Comparison of ENCODE assay signal across 24 mouse cellular contexts in the genomic region with DNA sequence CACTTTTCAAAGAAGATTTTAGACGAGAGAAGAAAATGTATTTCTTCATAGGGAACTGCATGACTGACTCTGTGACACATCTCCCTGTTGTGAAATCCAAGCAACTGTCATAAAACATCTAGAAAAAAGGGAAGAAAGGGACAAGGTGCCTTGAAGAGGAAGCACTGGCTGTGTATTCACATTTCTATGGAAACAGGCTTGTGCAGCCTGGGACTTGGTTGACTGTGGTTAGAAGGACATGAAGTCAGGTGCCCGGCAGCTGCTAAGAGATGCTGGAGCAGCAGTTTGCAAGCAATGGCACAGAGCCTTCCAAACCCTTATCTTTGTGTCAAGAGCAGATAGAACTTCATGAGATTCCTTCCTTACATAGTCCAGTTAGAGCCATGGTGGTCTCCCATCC.
DNase-seq lines count a peak whose midpoint lies in the region; ATAC-seq and TF ChIP-seq lines count a peak whose summit lies in the region.
"Had no signal": no experiment of that assay in that cellular context is flagged by ENCODE, and none has a peak within 500 bp of the region (broad histone marks: within the 10 kb centered on the region; RNA-seq: fewer than 3 reads in every experiment).

No protein-coding gene starts in this region.

- no peak overlapping the region for H3K27ac ChIP-seq in liver, postnatal 0 days (ENCODE audit: low read depth)
- H3K27ac ChIP-seq: embryonic facial prominence, embryonic 15.5 days; heart, embryonic 13.5 days; hindbrain, embryonic 15.5 days; kidney, embryonic 15.5 days; limb, embryonic 10.5 days; liver, embryonic 15.5 days had no signal

- H3K27me3 ChIP-seq in liver, postnatal 0 days (ENCODE audit: insufficient read depth, low read length), result no peaks in the 10 kb centered on the region
- H3K27me3 ChIP-seq: embryonic facial prominence, embryonic 15.5 days; heart, embryonic 13.5 days; kidney, embryonic 15.5 days; liver, embryonic 15.5 days had no signal

- 37% methylated on average over 2 of the region's 2 CpGs for WGBS in liver, postnatal 0 days (ENCODE audit: insufficient replicate concordance)

- H3K4me3 ChIP-seq in liver, postnatal 0 days (ENCODE audit: low read depth, low read length), result no peak overlapping the region
- H3K4me3 ChIP-seq: embryonic facial prominence, embryonic 15.5 days; heart, embryonic 13.5 days; hindbrain, embryonic 15.5 days; kidney, embryonic 15.5 days; limb, embryonic 10.5 days; liver, embryonic 15.5 days had no signal

- H3K4me2 ChIP-seq in liver, postnatal 0 days (ENCODE audit: low read depth, low read length), result no peak overlapping the region
- H3K4me2 ChIP-seq: embryonic facial prominence, embryonic 15.5 days; heart, embryonic 13.5 days; hindbrain, embryonic 15.5 days; kidney, embryonic 15.5 days; liver, embryonic 15.5 days had no signal

- H3K36me3 ChIP-seq in liver, postnatal 0 days (replicated peaks; ENCODE audit: insufficient read depth, low read length), result no peaks in the 10 kb centered on the region
- H3K36me3 ChIP-seq: embryonic facial prominence, embryonic 15.5 days; heart, embryonic 13.5 days; hindbrain, embryonic 15.5 days; kidney, embryonic 15.5 days; limb, embryonic 10.5 days; liver, embryonic 15.5 days had no signal

- peak; percentile 55 for ATAC-seq in liver, postnatal 0 days
- ATAC-seq: activated CD4-positive, CD25-positive, alpha-beta regulatory T cell, adult 4 months; CD4-positive, CD25-positive, alpha-beta regulatory T cell, adult 4 months; forebrain, postnatal 0 days; intestine, embryonic 16.5 days; midbrain, embryonic 16.5 days had no signal

- TF ChIP-seq EP300 in liver, postnatal 0 days (IDR thresholded peaks at IDR 0.05; ENCODE audit: low read depth), result no peak

- no peak for TF ChIP-seq CTCF in liver, postnatal 0 days (IDR thresholded peaks at IDR 0.05; ENCODE audit: low read depth)

- H3K9ac ChIP-seq in liver, postnatal 0 days (replicated peaks), result no peak overlapping the region
- H3K9ac ChIP-seq: embryonic facial prominence, embryonic 15.5 days; forebrain, postnatal 0 days; heart, embryonic 13.5 days; hindbrain, embryonic 15.5 days; kidney, embryonic 15.5 days; liver, embryonic 15.5 days had no signal

- peak; percentile 14 for DNase-seq in adrenal gland, adult 2 months
- no peak for DNase-seq in adrenal gland, postnatal 14 days
- DNase-seq in lung, adult 18-20 months, result peak; percentile 10 to 20
- no peak for DNase-seq in lung, postnatal 14 days
- DNase-seq in liver, postnatal 0 days, result no peak
- peak; percentile 33 for DNase-seq in skeletal muscle tissue, adult 2 months (ENCODE audit: low read depth, low spot score)
- no peak for DNase-seq in cerebellum, postnatal 10 days
- DNase-seq in spleen, postnatal 10 days (ENCODE audit: low spot score in 2 of 2), result no peak
- DNase-seq: cerebellum, postnatal 14 days; forebrain, postnatal 0 days; kidney, postnatal 4 days; retina, postnatal 1 day; right cerebral cortex, postnatal 4 days; thymus, postnatal 14 days had no signal

- H3K9me3 ChIP-seq in liver, postnatal 0 days (ENCODE audit: low read length), result no peaks in the 10 kb centered on the region
- H3K9me3 ChIP-seq: embryonic facial prominence, embryonic 15.5 days; heart, embryonic 13.5 days; hindbrain, embryonic 15.5 days; kidney, embryonic 15.5 days; limb, embryonic 10.5 days; liver, embryonic 15.5 days had no signal

- 0 out of 2 replicates have a peak, but pooled peaks cover 2% of the 10 kb centered on the region for H3K4me1 ChIP-seq in liver, postnatal 0 days (ENCODE audit: insufficient read depth)
- H3K4me1 ChIP-seq: liver, embryonic 15.5 days had no signal

Comparison
In these comparisons a context has a peak if more than half of its experiments do, and no peak if none do; other contexts are left out.
1. DNase-seq: peak in adrenal gland, adult 2 months (single experiment), lung, adult 18-20 months (2 of 2) and skeletal muscle tissue, adult 2 months (single experiment); none in adrenal gland, postnatal 14 days (single experiment), lung, postnatal 14 days (single experiment), liver, postnatal 0 days (single experiment), cerebellum, postnatal 10 days (0 of 2) and spleen, postnatal 10 days (0 of 2).